Mouse (Mus musculus): Measurements from ENCODE around the gene Ccer1. TPM values are rescaled to one million over a fixed set of nuclear protein-coding genes. Genes with fewer than 3 reads are reported as not detected.

Ccer1 gene
- polyA plus RNA-seq (2014; fragmentation: Nextera tagmentation; extraction: Ambion mirVana): not detected in 2 replicates

DNA sequence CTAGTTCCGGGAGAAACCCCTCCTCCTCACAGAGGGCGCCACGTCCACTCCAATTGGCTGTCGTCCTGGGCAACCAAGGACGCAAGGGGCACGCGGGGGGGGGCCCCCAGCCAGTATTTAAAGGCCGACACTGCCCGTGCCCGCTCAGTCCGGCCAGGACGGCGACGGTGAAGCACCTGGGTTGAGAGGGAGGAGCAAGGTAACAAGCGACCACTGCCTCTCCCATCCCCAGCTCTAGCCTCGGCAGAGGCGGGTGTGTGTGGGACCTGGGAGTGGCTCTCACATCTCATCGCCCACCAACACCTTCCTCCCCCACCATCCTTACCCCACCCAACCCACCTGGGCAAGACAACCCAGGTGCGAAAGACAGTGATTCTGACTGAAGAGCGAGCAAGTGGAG lies at the start of gene Ccer1:
Ccer1 (plus strand) TSS at position 147 of the 400 bp plus-strand sequence.
- Histone ChIP-seq H3K9me3 (ENCODE audit: control insufficient read depth, low read length) (no peaks in the 10 kb centered on the region), H3K27me3 (ENCODE audit: control insufficient read depth, insufficient read depth, low read length) (no peaks in the 10 kb centered on the region), H3K9ac (ENCODE audit: low read length) (no peak within 1 kb of the TSS), H3K27ac (ENCODE audit: low read depth, low read length) (no peak within 1 kb of the TSS), H3K4me2 (ENCODE audit: low read depth, low read length, severe bottlenecking) (no peak within 1 kb of the TSS), H3K4me1 (replicated peaks; ENCODE audit: control insufficient read depth, insufficient read depth, low read length) (no peaks in the 10 kb centered on the region), H3K36me3 (ENCODE audit: control insufficient read depth, insufficient read depth, low read length) (no peaks in the 10 kb centered on the region), H3K4me3 (ENCODE audit: low read depth, low read length) (no peak within 1 kb of the TSS)
- 79% methylated on average over 20 of the region's 20 CpGs for WGBS
- ATAC-seq (replicated peaks; ENCODE audit: low FRiP score) (no peak), DNase-seq (ENCODE audit: low spot score) (no peak)

DNA sequence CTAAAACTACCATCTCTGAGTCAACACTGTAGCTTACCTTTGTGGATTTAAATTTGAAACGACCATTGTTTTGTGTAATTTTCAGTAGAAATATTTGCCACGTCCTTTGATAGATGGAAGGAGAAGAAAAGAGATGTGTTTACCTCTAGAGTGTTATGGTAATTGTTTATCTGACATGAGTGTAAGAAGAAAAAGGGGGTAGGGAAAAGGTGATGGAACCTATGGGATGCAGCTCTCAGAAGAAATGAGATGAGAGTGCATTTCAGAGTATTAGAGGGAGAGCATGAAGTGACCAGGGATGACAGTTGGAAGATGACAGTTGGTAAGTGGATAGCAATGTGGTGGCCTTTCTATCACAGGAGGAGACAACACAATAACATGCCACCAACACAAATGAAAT lies 49.1 kb upstream of the Ccer1 start, which contains the start of gene Epyc:
Epyc (plus strand) TSS at position 301 of the 400 bp plus-strand sequence.
- Histone ChIP-seq H3K4me2 (ENCODE audit: low read depth, low read length, severe bottlenecking) (no peak within 1 kb of the TSS), H3K27me3 (ENCODE audit: control insufficient read depth, insufficient read depth, low read length) (no peaks in the 10 kb centered on the region), H3K27ac (ENCODE audit: low read depth, low read length) (no peak within 1 kb of the TSS), H3K4me1 (replicated peaks; ENCODE audit: control insufficient read depth, insufficient read depth, low read length) (no peaks in the 10 kb centered on the region), H3K9me3 (ENCODE audit: control insufficient read depth, low read length) (no peaks in the 10 kb centered on the region), H3K9ac (ENCODE audit: low read length) (no peak within 1 kb of the TSS), H3K4me3 (ENCODE audit: low read depth, low read length) (no peak within 1 kb of the TSS), H3K36me3 (ENCODE audit: control insufficient read depth, insufficient read depth, low read length) (no peaks in the 10 kb centered on the region)
- 81% methylated on average over 2 of the region's 2 CpGs for WGBS
- ATAC-seq (replicated peaks; ENCODE audit: low FRiP score) (no peak), DNase-seq (ENCODE audit: low spot score) (no peak)

GRCm38 (mm10) chr10:97650334-97650733 lies 42.5 kb upstream of the Ccer1 start:
- DNase-seq (ENCODE audit: low spot score): no peak

DNA sequence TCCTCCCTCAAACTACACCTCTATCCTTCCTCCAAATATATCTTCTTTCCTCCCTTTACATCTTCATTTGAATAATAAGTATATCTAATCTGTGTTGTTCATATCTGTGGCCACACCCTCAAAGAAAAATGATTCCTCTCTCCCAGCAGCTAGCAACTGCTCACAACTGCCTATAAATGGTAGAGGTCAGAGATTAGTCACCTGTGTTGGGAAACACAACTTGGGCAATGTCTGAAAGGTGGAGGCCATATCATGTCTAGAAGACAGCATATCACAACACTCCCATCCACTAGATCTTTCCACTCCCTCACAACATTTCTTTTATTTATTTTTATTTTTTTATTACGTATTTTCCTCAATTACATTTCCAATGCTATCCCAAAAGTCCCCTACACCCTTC lies 33.4 kb upstream of the Ccer1 start:
- ATAC-seq (replicated peaks; ENCODE audit: low FRiP score) (no peak), DNase-seq (ENCODE audit: low spot score) (no peak)
- H3K4me2 ChIP-seq (ENCODE audit: low read depth, low read length, severe bottlenecking): no peak overlapping the region
- H3K9me3 ChIP-seq (ENCODE audit: control insufficient read depth, low read length): no peaks in the 10 kb centered on the region
- WGBS: 92% methylated on average over 1 of the region's 1 CpGs
- H3K27me3 ChIP-seq (ENCODE audit: control insufficient read depth, insufficient read depth, low read length): no peaks in the 10 kb centered on the region
- no peaks in the 10 kb centered on the region for H3K36me3 ChIP-seq (ENCODE audit: control insufficient read depth, insufficient read depth, low read length)
- H3K27ac ChIP-seq (ENCODE audit: low read depth, low read length): no peak overlapping the region
- H3K4me1 ChIP-seq (replicated peaks; ENCODE audit: control insufficient read depth, insufficient read depth, low read length): no peaks in the 10 kb centered on the region
- H3K9ac ChIP-seq (ENCODE audit: low read length): no peak overlapping the region
- H3K4me3 ChIP-seq (ENCODE audit: low read depth, low read length): no peak overlapping the region

More at GRCm38 (mm10) chr10:97650334-97650733, 42.5 kb upstream of the Ccer1 start:
- ATAC-seq (replicated peaks; ENCODE audit: low FRiP score): no peak
- no peaks in the 10 kb centered on the region for H3K27me3 ChIP-seq (ENCODE audit: control insufficient read depth, insufficient read depth, low read length)
- 86% methylated on average over 2 of the region's 2 CpGs for WGBS
- no peaks in the 10 kb centered on the region for H3K36me3 ChIP-seq (ENCODE audit: control insufficient read depth, insufficient read depth, low read length)
- no peak overlapping the region for H3K4me2 ChIP-seq (ENCODE audit: low read depth, low read length, severe bottlenecking)
- no peak overlapping the region for H3K27ac ChIP-seq (ENCODE audit: low read depth, low read length)
- no peaks in the 10 kb centered on the region for H3K4me1 ChIP-seq (replicated peaks; ENCODE audit: control insufficient read depth, insufficient read depth, low read length)
- H3K4me3 ChIP-seq (ENCODE audit: low read depth, low read length): no peak overlapping the region
- no peak overlapping the region for H3K9ac ChIP-seq (ENCODE audit: low read length)
- no peaks in the 10 kb centered on the region for H3K9me3 ChIP-seq (ENCODE audit: control insufficient read depth, low read length)

GRCm38 (mm10) chr10:97668656-97669055 lies 24.2 kb upstream of the Ccer1 start:
- H3K27me3 ChIP-seq (ENCODE audit: control insufficient read depth, insufficient read depth, low read length): no peaks in the 10 kb centered on the region
- H3K4me2 ChIP-seq (ENCODE audit: low read depth, low read length, severe bottlenecking): no peak overlapping the region
- no peaks in the 10 kb centered on the region for H3K4me1 ChIP-seq (replicated peaks; ENCODE audit: control insufficient read depth, insufficient read depth, low read length)
- ATAC-seq (replicated peaks; ENCODE audit: low FRiP score) (no peak), DNase-seq (ENCODE audit: low spot score) (peak; percentile 49)
- no peaks in the 10 kb centered on the region for H3K36me3 ChIP-seq (ENCODE audit: control insufficient read depth, insufficient read depth, low read length)
- 39% methylated on average over 4 of the region's 4 CpGs for WGBS
- no peak overlapping the region for H3K9ac ChIP-seq (ENCODE audit: low read length)
- no peak overlapping the region for H3K27ac ChIP-seq (ENCODE audit: low read depth, low read length)
- no peaks in the 10 kb centered on the region for H3K9me3 ChIP-seq (ENCODE audit: control insufficient read depth, low read length)
- no peak overlapping the region for H3K4me3 ChIP-seq (ENCODE audit: low read depth, low read length)

DNA sequence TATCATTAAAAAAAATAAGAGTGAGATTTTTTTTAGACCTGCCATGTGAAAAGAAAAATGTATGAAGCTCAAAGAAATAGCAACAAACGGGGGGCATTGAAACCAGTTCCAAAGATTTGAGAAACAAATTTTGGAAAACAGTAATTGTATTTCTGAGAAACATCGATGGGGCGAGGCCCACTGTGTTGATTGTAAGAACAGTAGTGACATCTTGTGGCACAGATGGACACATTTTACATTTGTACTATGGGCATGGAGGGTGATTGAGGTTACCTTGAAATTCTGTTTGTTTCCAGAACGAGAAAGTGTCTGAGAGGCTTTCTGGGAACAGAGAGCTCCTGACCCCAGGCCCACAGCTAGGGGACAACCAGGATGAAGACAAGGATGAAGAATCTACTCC lies 22.7 kb upstream of the Ccer1 start:
- DNase-seq (ENCODE audit: low spot score) (no peak), ATAC-seq (replicated peaks; ENCODE audit: low FRiP score) (no peak)
- no peak overlapping the region for H3K27ac ChIP-seq (ENCODE audit: low read depth, low read length)
- no peak overlapping the region for H3K4me2 ChIP-seq (ENCODE audit: low read depth, low read length, severe bottlenecking)
- WGBS: 80% methylated on average over 4 of the region's 4 CpGs
- H3K9me3 ChIP-seq (ENCODE audit: control insufficient read depth, low read length): no peaks in the 10 kb centered on the region
- H3K4me1 ChIP-seq (replicated peaks; ENCODE audit: control insufficient read depth, insufficient read depth, low read length): no peaks in the 10 kb centered on the region
- no peak overlapping the region for H3K4me3 ChIP-seq (ENCODE audit: low read depth, low read length)
- H3K36me3 ChIP-seq (ENCODE audit: control insufficient read depth, insufficient read depth, low read length): no peaks in the 10 kb centered on the region
- H3K9ac ChIP-seq (ENCODE audit: low read length): no peak overlapping the region
- H3K27me3 ChIP-seq (ENCODE audit: control insufficient read depth, insufficient read depth, low read length): no peaks in the 10 kb centered on the region

DNA sequence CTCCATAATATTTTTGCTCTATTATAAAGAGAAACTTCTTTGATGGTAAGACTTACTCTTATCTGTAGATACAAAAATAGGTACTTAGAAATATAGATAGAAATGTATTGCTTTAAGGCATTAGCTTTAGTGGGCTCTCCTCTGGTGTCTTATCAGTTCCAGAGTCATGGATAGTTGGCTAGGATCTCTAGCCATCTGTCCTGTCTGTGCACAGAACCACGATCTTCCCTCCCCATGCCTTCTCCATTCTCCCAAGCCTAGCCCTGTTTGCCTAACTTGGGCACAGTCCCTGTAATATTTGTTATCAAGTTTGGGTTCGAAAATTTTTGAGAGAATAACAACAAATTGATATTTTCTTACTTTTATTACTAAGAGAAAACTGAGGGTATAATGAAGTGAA lies 19.6 kb upstream of the Ccer1 start:
- Histone ChIP-seq H3K4me1 (replicated peaks; ENCODE audit: control insufficient read depth, insufficient read depth, low read length) (no peaks in the 10 kb centered on the region), H3K4me2 (ENCODE audit: low read depth, low read length, severe bottlenecking) (no peak overlapping the region), H3K4me3 (ENCODE audit: low read depth, low read length) (no peak overlapping the region), H3K9ac (ENCODE audit: low read length) (no peak overlapping the region), H3K36me3 (ENCODE audit: control insufficient read depth, insufficient read depth, low read length) (no peaks in the 10 kb centered on the region), H3K27me3 (ENCODE audit: control insufficient read depth, insufficient read depth, low read length) (no peaks in the 10 kb centered on the region), H3K9me3 (ENCODE audit: control insufficient read depth, low read length) (no peaks in the 10 kb centered on the region), H3K27ac (ENCODE audit: low read depth, low read length) (no peak overlapping the region)
- ATAC-seq (replicated peaks; ENCODE audit: low FRiP score): no peak
- WGBS: 83% methylated on average over 2 of the region's 2 CpGs
- no peak for DNase-seq (ENCODE audit: low spot score)

DNA sequence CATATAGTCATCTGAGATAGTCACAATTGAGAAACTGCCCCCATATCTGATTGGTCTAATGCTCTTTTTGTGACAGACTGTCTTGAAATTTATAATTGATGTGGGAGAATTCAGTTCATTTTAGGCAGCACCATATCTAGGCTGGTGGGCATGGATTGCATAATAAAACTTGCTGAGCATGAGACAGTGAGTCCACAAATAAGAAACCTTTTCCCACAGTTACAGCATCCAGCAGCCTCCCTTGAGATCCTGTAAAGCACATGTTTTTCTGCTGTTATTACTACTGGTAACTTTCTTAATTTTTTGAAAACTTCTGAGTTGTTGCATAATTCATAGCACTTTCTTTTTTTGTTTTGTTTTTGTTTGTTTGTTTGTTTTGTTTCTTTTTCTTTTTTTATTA lies 9.9 kb upstream of the Ccer1 start:
- Histone ChIP-seq H3K36me3 (ENCODE audit: control insufficient read depth, insufficient read depth, low read length) (no peaks in the 10 kb centered on the region), H3K27me3 (ENCODE audit: control insufficient read depth, insufficient read depth, low read length) (no peaks in the 10 kb centered on the region), H3K9me3 (ENCODE audit: control insufficient read depth, low read length) (no peaks in the 10 kb centered on the region), H3K4me3 (ENCODE audit: low read depth, low read length) (no peak overlapping the region), H3K27ac (ENCODE audit: low read depth, low read length) (no peak overlapping the region), H3K4me2 (ENCODE audit: low read depth, low read length, severe bottlenecking) (no peak overlapping the region), H3K9ac (ENCODE audit: low read length) (no peak overlapping the region), H3K4me1 (replicated peaks; ENCODE audit: control insufficient read depth, insufficient read depth, low read length) (no peaks in the 10 kb centered on the region)
- ATAC-seq (replicated peaks; ENCODE audit: low FRiP score) (no peak), DNase-seq (ENCODE audit: low spot score) (no peak)

DNA sequence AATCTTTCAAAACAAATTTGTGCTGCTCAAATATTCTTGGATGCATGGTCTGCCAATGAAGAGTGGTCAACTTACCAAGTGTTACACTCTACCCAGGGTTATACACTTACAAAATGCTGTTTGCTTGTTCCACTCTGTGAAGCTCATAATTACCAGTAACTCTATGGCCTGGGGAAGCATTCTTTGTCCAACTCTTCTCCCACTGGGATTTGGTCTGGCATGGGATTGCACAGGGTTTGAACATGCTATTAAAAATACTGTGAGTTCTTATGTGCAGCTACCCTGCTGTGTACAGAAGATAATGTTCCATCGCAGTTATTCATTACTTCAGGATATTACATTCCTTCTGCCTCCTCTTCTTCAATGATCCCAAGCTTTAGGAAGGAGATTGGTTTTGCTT lies 5.7 kb upstream of the Ccer1 start:
- ATAC-seq (replicated peaks; ENCODE audit: low FRiP score) (no peak), DNase-seq (ENCODE audit: low spot score) (no peak)
- no peak overlapping the region for H3K27ac ChIP-seq (ENCODE audit: low read depth, low read length)
- WGBS: 84% methylated on average over 1 of the region's 1 CpGs
- H3K4me2 ChIP-seq (ENCODE audit: low read depth, low read length, severe bottlenecking): no peak overlapping the region
- no peaks in the 10 kb centered on the region for H3K4me1 ChIP-seq (replicated peaks; ENCODE audit: control insufficient read depth, insufficient read depth, low read length)
- no peaks in the 10 kb centered on the region for H3K9me3 ChIP-seq (ENCODE audit: control insufficient read depth, low read length)
- no peaks in the 10 kb centered on the region for H3K27me3 ChIP-seq (ENCODE audit: control insufficient read depth, insufficient read depth, low read length)
- no peak overlapping the region for H3K4me3 ChIP-seq (ENCODE audit: low read depth, low read length)
- H3K36me3 ChIP-seq (ENCODE audit: control insufficient read depth, insufficient read depth, low read length): no peaks in the 10 kb centered on the region
- H3K9ac ChIP-seq (ENCODE audit: low read length): no peak overlapping the region

All from forebrain, embryonic 11.5 days (tissue).